Mouse (Mus musculus) brain, embryonic 18.5 days (tissue): ENCODE results near the gene Eef1a2.

Source experiments
- DNase-seq: peaks from one replicate; pipeline ENCODE4 v3.0.0-alpha.2; 2012; ENCODE audit warnings: low read depth, low spot score

Gene Eef1a2

DNA sequence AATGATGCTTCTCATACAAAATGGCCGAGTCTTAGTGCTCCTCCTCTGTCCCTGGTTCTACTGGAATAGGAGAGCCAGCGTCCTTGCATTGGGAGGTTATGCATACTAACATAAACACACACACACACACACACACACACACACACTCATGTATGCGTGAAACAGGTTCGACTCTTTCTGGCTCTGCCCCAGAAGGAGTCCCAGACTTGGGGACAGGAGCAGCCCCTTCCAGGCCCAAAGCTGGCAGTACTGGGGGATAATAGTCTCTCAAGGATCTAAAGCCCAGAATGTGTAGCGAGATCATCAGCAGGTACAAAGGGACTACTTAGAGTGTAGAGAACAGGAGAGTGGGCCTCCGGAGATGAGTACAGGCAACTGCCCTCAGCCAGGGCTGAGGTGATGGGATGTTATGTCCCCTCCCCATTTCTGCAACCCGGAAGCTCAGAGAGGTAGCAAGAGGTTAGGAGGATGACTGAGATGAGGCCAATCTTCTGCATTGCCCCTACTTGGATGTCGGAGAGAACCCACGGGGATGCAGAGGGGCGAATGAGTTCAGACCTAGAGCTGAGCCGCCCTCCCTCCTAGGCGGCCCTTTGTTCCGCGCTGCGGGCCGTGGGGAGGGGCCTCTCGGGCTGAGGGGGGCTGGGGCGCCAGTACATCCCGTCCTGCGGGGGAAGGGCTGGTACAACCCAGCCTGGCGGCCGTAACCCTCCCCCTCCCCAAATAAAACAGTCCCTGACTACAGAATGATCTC lies 22.8 kb downstream of the Eef1a2 start:
- DNase-seq, result peak; percentile 45

DNA sequence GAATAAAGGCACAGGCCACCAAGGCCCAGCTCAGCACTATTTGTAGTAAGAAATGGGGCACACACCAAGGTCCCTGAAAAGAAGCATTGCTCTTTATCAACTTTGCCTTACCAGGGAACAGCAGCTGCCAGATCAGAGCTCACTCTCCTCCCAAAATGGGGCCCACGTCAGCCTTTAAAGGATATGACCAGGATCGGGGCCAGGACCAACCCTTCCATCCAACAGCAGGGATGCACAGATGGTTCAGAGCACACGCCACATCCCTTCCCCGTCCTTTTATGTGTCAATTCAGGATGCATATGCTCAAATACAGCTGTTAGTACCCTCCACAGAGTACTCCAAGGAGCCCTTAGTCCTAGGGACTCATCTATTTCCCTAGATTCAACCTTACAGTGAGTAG lies 26.6 kb downstream of the Eef1a2 start:
- DNase-seq, result no peak

DNA sequence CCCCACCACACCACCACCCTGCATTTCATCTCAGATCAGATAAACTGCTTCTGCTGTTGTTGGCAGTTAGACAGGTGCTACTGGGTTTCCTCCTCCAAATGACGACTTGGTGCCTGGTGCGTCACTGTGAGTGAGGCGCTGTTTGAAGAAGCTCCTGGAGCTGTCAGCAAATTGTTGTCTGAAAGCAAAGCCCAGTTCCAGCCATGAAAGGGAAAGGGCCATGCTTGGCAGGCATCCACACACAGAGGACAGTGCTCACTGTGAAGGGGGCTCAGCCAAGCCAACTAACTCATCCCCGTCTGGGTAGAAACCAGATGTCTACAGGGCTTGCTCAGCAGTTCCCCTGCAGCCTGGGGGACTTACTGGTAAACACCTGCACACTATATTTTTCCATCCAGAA lies 27.9 kb downstream of the Eef1a2 start:
- DNase-seq, result no peak

DNA sequence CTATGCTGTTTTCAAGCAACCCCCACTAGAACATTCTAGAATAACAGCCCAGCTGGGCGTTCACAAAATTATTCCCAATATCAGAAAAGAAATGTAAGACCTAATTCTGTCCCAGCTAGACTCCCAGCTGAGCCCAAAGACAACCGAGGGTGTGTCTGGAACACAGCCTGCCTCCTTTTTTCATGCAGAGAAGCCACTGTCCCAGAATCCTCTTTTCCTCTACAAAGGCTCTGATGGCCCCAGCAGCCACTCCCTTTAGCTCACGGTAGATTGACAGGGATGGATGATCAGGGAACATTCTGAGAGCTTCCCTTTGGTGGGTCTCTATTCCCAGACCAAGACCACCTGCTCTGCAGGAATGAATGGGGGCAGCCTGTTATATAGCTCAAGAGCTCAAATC lies 29.0 kb downstream of the Eef1a2 start:
- DNase-seq, result no peak

DNA sequence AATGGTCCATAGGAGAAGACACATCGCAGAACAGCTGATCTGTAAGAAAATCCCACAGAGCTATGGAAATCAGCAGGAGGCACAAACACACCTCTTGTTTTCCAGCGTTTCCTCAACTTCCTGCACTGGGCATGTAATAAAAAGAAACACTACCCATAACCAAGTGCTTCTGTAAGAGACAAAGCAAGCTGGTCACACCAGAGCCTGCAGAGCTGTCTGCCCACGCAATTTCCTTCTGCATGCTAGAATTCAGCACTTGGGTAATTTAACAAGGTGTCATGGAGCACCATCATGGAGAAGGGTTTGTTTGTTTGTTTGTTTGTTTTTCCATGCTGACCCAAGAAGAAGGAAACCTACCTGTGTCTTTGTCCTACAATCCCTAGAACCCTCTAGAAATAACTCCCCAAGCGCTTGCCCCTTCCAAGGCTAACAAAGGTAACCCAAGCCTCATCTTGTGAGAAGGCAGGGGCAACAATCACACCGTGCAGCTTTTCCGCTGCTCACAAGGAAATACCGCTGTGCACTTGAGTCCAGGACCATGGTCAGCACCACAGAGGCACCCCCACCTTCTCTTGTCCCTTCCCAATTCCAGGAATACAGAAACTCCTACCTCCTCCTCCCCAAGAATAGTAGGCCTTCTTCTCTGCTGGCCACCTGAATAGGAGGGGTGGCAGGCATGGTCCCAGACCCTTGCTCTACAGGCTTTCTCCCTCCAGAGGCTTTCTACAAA lies 30.9 kb downstream of the Eef1a2 start:
- DNase-seq, result no peak

DNA sequence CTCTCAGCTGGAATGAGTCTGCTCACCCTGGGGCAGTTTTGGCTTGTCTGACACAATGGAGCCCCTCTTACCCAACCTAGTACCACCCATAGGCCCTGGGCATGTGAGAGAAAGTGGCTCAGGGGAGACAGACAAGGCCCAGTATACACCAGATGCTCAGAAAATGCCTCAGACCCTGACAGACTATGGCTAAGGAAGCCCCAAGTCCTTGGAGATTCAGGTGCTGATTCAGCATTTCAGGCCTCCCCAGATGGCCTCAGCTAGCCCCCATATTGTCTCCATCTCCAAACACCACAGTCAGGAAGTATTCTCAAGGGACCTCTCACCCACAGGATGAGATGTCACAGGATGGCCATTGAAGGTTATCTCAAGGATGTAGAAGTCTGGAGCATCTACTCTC lies 34.2 kb downstream of the Eef1a2 start:
- no peak for DNase-seq

DNA sequence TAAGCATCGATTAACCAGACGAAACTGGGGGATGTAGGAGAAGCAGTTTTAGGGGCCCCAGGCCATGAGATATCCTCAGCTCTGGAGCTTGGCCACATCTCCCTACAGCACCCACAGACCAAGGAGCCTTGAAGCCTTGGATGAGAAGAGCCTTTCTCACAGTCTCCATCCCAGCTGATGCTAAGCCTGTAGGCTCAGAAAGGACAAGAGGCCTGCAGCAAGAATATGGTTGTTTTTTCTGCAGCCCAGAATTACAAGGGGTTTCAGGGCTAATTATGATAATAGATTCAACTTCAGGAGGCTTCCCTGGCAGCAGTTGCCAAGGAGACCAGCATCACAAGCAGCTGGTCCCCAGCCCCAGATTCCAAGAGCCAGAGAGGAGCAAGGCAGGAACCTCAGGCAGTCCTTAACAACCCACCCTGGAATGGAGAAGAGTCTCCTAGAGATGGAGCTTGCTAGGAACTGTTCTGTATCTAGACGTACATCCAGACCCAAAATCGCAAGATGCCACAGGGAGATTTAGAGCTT lies 35.8 kb downstream of the Eef1a2 start:
- peak; percentile 36 for DNase-seq

DNA sequence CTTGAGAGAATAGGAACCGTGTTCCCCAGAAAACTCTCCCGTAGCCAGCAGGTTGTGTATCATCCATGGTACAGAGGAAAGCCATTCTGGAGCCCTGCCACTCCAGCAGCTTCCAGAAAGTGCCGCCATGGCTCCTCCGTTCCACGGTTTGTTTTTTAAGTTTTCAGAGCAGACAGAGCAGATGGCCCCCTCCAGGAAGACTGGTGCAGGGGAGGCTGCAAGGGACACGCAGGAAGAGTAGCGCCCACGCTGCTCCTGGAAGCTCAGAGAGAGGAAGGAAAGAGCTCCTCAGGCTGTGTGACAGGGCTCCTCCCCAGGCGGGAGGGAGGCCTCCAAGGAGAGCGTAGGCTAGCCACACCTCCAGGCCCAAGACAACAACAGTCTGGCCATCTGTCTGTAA lies 36.9 kb downstream of the Eef1a2 start:
- DNase-seq, result no peak

DNA sequence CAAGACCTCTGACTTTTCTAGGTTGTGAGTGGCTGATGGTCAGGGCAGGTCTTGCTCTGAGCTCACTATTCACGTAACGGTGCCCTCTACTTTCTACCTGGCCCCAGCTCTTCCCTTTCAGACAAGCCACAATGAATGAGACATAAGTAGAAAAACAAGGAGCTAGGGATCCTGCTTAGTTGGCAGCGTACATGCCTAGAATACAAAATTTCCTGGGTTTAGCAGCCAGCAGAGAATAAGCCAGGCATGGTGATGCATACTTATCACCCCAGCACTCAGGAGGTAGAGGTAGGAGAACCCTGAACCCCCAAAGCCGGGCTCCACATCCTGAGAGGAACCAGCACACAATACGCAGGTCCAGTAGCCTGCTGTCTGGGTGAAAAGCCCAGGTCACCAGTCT lies 40.4 kb downstream of the Eef1a2 start:
- no peak for DNase-seq

DNA sequence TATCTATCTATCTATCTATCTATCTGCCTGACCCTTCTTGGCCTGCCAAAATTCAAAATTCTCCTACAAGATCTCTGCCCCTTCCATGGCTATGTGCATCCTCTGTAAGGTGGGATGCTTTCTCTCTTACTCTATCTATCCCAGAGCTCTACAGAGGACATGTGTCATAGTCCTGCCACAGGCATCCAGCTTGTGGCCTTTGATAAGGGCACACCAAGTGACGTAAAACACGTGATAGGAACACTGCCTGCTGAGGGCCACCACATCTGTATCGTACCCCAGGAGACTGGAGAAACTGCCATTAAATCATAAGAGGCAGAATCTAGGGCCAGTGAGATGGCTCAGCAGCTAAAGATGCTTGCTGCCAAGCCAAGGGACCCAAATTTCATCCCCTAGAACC lies 41.4 kb downstream of the Eef1a2 start:
- no peak for DNase-seq

DNA sequence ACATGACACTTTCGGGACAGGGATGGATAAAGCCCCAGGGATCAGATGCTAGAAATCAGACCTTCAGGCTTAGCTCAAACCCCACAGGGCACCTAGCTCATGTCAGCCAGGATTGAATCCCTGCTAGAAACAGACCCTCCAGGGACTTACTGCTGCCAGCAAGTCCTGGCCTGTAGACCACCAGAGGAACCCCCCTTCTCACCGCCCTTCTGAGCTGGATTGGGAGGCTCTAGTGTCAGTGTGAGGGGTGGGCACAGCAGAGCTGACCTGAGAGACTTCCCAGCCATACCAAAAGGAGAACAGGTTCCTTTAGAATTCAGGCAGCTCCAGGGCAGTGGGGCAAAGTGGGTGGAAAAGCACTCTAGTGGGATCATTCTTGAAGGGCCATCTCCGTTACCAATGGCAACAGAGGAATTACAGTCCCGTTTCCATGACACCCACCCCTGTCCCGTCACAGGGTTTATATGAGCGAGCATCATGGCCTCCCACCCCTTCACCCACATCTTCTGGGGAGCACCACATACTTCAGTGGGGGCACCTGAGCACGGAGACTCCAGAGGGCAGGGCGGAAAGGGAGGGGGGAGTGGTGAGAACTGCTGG lies 43.0 kb downstream of the Eef1a2 start:
- no peak for DNase-seq

DNA sequence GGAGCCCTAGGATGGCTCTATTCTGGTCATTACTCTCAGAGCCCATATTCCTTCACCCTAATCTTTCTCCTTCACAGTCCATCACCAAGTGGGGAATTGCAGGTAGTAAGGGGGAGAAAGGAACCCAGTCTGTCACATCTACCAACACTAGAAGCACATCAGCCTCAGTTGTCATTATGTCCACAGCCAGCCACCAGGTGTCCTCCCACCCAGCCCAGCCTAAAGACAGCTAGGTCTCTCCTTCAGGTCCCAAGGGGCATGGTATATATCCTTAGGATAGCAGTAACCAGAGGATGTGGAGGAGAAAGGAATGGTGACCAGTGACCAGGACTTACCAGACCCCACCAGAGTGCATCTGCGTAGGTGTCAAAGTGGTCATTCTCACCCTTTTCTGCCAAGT lies 45.1 kb downstream of the Eef1a2 start:
- DNase-seq, result no peak

DNA sequence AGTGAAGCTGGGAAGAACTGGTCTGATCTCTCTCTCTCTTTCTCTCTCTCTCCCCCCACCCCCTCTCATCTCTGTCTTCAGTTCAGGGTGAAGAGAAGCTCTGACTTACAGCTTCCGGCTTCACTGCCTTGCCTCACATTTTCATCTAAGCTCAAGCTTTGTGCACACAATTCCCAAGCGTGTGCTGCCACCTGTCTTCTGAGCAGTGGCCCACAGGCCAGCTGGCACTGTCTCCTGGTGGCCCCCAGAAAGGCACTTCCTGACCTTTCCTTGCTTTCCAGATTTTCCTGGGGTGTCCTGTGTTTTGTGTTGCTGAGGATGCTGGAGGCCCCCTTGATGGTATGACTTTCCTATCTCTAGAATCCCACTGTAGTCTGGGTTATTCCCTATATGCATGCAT lies 52.7 kb downstream of the Eef1a2 start:
- DNase-seq, result no peak

DNA sequence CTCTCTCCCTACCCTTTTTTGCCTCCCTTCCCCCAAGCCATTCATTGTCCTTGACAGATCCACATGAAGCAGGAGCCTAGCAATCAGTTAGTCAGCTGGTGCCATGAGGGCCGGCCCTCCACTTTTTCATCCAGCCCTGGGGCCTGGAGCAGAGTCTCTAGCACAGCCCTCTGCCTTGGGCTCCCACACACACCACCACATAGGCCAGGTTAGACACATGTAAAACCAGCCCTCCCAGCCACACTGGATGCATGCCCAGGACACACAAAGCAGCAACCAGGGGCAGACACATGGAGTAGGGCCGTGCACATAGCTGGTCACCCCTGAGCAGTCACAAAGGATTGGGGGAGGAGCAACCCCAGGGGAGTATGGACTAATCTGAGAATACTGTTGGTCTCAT lies 54.7 kb downstream of the Eef1a2 start:
- no peak for DNase-seq

DNA sequence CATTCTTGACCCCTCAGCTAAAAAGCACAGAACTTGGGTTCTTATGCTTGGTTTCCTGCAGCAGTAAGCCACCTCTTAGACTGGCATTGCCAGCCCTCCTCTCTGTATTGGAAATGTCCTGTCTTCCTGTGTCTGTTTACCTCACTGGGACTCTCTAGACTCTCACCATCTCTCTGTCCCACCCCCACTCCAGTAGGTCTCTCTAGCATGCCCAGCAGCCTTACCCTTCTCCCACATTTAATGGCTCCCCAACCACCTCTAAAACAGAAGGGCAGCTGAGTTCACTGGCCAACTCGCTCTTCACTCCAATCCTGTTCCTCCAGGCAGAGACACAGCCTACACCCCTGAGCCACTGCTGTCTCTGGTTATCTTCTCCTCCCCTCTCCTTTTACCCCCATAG lies 55.2 kb downstream of the Eef1a2 start:
- DNase-seq, result no peak

DNA sequence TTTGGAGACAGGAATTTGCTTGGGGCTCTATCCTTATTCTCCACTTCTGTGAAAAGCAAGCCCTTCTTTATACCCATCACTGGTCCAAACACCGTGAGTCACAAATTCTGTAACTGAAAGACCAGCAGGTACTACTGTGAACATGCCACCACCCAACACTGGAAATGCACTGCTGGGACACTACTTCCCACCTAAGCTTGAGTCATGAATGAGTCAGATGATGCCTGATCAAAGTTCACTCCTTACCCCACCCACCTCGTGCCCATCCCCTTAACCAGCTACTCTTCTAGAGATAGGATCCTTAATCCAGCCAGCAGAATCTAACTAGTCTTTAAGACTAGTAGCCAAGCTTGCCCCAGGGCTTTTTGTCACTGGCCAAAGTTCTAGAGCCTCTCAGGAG lies 56.7 kb downstream of the Eef1a2 start:
- DNase-seq, result no peak
